Mouse (Mus musculus) colon, adult 2 months (tissue): ENCODE measurements around the gene Efcab8. TPM values are rescaled to one million over a fixed set of nuclear protein-coding genes. Genes with fewer than 3 reads are reported as not detected.

Source experiments
- polyA plus RNA-seq: library from polyadenylated mRNA; depleted of rRNA; stranded (reverse); fragments of >200 nt; gene quantifications from 2 replicates; pipeline ENCODE4 v1.2.3, GENCODE M21; 2012; rRNA removed

Gene Efcab8
- polyA plus RNA-seq: 0.17 and 0.20 TPM in 2 replicates

GRCm38 (mm10) chr2:153779394-153779981 lies at the start of gene Efcab8:
TSS of gene Efcab8 (plus strand) at chr2:153779931.

GRCm38 (mm10) chr2:153740500-153741436 lies 39.0 kb upstream of the Efcab8 start, which contains the start of gene Mapre1:
TSS of gene Mapre1 (plus strand) at chr2:153741274.

GRCm38 (mm10) chr2:153870984-153871383 lies 91.3 kb downstream of the Efcab8 start, which contains the start of gene Sun5:
TSS of gene Sun5 (minus strand) at chr2:153871084.

GRCm38 (mm10) chr2:153874745-153875144 lies 95.0 kb downstream of the Efcab8 start, which contains the start of gene Bpifb2:
TSS of gene Bpifb2 (plus strand) at chr2:153875045.

Other genes with a start within 250 kb of the Efcab8 start
- gene Nol4l, start 250.0 kb upstream of the Efcab8 start, polyA plus RNA-seq: 39.3 and 39.9 TPM in 2 replicates
- 15.9 and 16.1 TPM in 2 replicates for gene Commd7, start 147.2 kb upstream of the Efcab8 start, polyA plus RNA-seq
- gene Dnmt3b, start 130.5 kb upstream of the Efcab8 start, polyA plus RNA-seq: 1.4 and 1.9 TPM in 2 replicates
- not detected in 2 replicates for gene Dnmt3c, start 83.3 kb upstream of the Efcab8 start, polyA plus RNA-seq
- 5.9 and 6.9 TPM in 2 replicates for gene Mapre1, start 38.7 kb upstream of the Efcab8 start, polyA plus RNA-seq
- not detected in 2 replicates for gene Sun5, start 91.2 kb downstream of the Efcab8 start, polyA plus RNA-seq
- not detected in 2 replicates for gene Bpifb2, start 95.1 kb downstream of the Efcab8 start, polyA plus RNA-seq
- not detected in 2 replicates for gene Bpifb6, start 120.5 kb downstream of the Efcab8 start, polyA plus RNA-seq
- gene Bpifb3, start 138.3 kb downstream of the Efcab8 start, polyA plus RNA-seq: 0.06 TPM in 1 of 2 replicates, not detected in the other
- gene Bpifb4, start 158.3 kb downstream of the Efcab8 start, polyA plus RNA-seq: not detected in 2 replicates
- not detected in 2 replicates for gene Bpifa6, start 195.0 kb downstream of the Efcab8 start, polyA plus RNA-seq
- not detected in 2 replicates for gene Bpifa2, start 228.3 kb downstream of the Efcab8 start, polyA plus RNA-seq